12 mouse cellular contexts compared by ENCODE assay signal in the genomic region with DNA sequence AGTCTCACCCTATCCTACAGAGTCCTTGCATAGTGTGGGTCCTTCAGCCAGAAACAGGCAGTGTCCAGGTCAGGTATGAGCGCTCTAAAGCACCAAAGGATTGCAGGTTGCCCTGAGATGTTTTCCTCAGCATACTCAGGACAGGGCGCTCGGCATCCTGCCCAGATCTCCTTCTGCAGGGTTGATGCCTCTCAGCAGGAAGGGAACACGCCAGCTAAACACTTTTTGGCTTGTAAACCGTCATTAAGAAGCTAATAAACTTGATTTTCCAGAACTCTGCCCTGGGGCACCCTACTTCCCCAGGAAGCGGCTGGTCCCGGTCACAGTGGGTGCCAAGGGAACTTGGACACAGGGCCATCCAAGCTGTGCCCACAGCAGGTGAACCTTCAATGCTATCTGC. TPM values are rescaled to one million over a fixed set of nuclear protein-coding genes. Genes with fewer than 3 reads are reported as not detected.
DNase-seq lines count a peak whose midpoint lies in the region; ATAC-seq and TF ChIP-seq lines count a peak whose summit lies in the region.
"Had no signal": no experiment of that assay in that cellular context is flagged by ENCODE, and none has a peak within 500 bp of the region (broad histone marks: within the 10 kb centered on the region; RNA-seq: fewer than 3 reads in every experiment).

No protein-coding gene starts in this region.

- no peak overlapping the region for H3K27ac ChIP-seq in lung, embryonic 14.5 days (ENCODE audit: low read depth)
- no peak overlapping the region for H3K27ac ChIP-seq in midbrain, embryonic 15.5 days
- H3K27ac ChIP-seq: stomach, embryonic 15.5 days had no signal

- 0 out of 2 replicates have a peak overlapping the region, but pooled peaks have one; percentile 12 for H3K4me2 ChIP-seq in lung, embryonic 14.5 days
- no peak overlapping the region for H3K4me2 ChIP-seq in midbrain, embryonic 15.5 days
- H3K4me2 ChIP-seq: stomach, embryonic 15.5 days had no signal

- peak; percentile 46 to 49 for DNase-seq in heart, adult 18-20 months
- DNase-seq in heart, adult 9 months (ENCODE audit: low spot score in 2 of 2) = no peak
- DNase-seq in brain, adult 2 months (ENCODE audit: low read depth, low spot score) = peak; percentile 65
- peak; percentile 71 to 73 for DNase-seq in cerebellum, postnatal 36 days
- no peak for DNase-seq in lung, embryonic 14.5 days
- no peak for DNase-seq in left cerebral cortex, postnatal 36 days (ENCODE audit: low spot score in 2 of 2)
- DNase-seq in urinary bladder, postnatal 4 days (ENCODE audit: low spot score in 2 of 2) = no peak
- DNase-seq: layer of hippocampus, postnatal 36 days; midbrain, embryonic 14.5 days had no signal

- no peaks in the 10 kb centered on the region for H3K27me3 ChIP-seq in lung, embryonic 14.5 days (ENCODE audit: insufficient read depth, low read length)
- H3K27me3 ChIP-seq in midbrain, embryonic 15.5 days (replicated peaks) = peaks cover 19% of the 10 kb centered on the region
- H3K27me3 ChIP-seq: stomach, embryonic 15.5 days had no signal

- no peak for TF ChIP-seq CTCF in lung, embryonic 14.5 days (IDR thresholded peaks at IDR 0.05; ENCODE audit: low read depth)

- no peaks in the 10 kb centered on the region for H3K9me3 ChIP-seq in lung, embryonic 14.5 days (ENCODE audit: low read depth, low read length)
- H3K9me3 ChIP-seq in midbrain, embryonic 15.5 days = no peaks in the 10 kb centered on the region
- H3K9me3 ChIP-seq: stomach, embryonic 15.5 days had no signal

- ATAC-seq in lung, embryonic 14.5 days (ENCODE audit: insufficient read depth) = no peak
- ATAC-seq in midbrain, embryonic 15.5 days (replicated peaks) = no peak

- no peak overlapping the region for H3K9ac ChIP-seq in lung, embryonic 14.5 days
- no peak overlapping the region for H3K9ac ChIP-seq in midbrain, embryonic 15.5 days
- H3K9ac ChIP-seq: stomach, embryonic 15.5 days had no signal

- no peak overlapping the region for H3K4me3 ChIP-seq in lung, embryonic 14.5 days (ENCODE audit: low read depth, low read length)
- no peak overlapping the region for H3K4me3 ChIP-seq in midbrain, embryonic 15.5 days
- H3K4me3 ChIP-seq: stomach, embryonic 15.5 days had no signal

- intact Hi-C loops in left cerebral cortex, postnatal 36 days (cut with DNase I) = no loop called here

- H3K36me3 ChIP-seq in lung, embryonic 14.5 days (ENCODE audit: insufficient read depth) = no peaks in the 10 kb centered on the region
- H3K36me3 ChIP-seq in midbrain, embryonic 15.5 days (replicated peaks) = no peaks in the 10 kb centered on the region
- H3K36me3 ChIP-seq: stomach, embryonic 15.5 days had no signal

- H3K4me1 ChIP-seq in lung, embryonic 14.5 days (ENCODE audit: insufficient read depth) = peaks cover 54% of the 10 kb centered on the region
- H3K4me1 ChIP-seq in midbrain, embryonic 15.5 days = peaks cover 6% of the 10 kb centered on the region

- 87% methylated on average over 7 of the region's 7 CpGs for WGBS in lung, embryonic 14.5 days
- 89% methylated on average over 7 of the region's 7 CpGs for WGBS in midbrain, embryonic 15.5 days

RNA-seq across cellular contexts. Expression of a gene that starts 7.7 kb away (rescaled TPM):
- total RNA-seq in heart, adult 18-20 months (2021) = 10 to 100 TPM; 10.6 to 11.5 TPM
- polyA plus RNA-seq in lung, embryonic 14.5 days (2014; fragmentation: Nextera tagmentation; extraction: Ambion mirVana) = 8.9 and 9.8 TPM in 2 replicates
- polyA plus RNA-seq in midbrain, embryonic 15.5 days (2015; fragmentation: Nextera tagmentation; extraction: Ambion mirVana) = 0.83 TPM in 2 replicates
- 1 to 10 TPM in 1 of 2 experiments, under 1 TPM in 1; 0.84 to 1.9 TPM for total RNA-seq in left cerebral cortex, postnatal 36 days (2021)

RNA-seq across cellular contexts. Expression of a gene that starts 32.9 kb away (rescaled TPM):
- total RNA-seq in heart, adult 18-20 months (2021) = not detected
- not detected in 2 replicates for polyA plus RNA-seq in lung, embryonic 14.5 days (2014; fragmentation: Nextera tagmentation; extraction: Ambion mirVana)
- polyA plus RNA-seq in midbrain, embryonic 15.5 days (2015; fragmentation: Nextera tagmentation; extraction: Ambion mirVana) = 0.33 and 0.45 TPM in 2 replicates
- total RNA-seq in left cerebral cortex, postnatal 36 days (2021) = under 1 TPM; 0.62 to 0.97 TPM
- total RNA-seq: granulocyte monocyte progenitor cell, adult 5-6 weeks had no signal

RNA-seq across cellular contexts. Expression of a gene that starts 34.2 kb away (rescaled TPM):
- 1 to 10 TPM in 1 of 2 experiments, under 1 TPM in 1; 0.62 to 1.6 TPM for total RNA-seq in heart, adult 18-20 months (2021)
- 0.53 and 1.6 TPM in 2 replicates for polyA plus RNA-seq in lung, embryonic 14.5 days (2014; fragmentation: Nextera tagmentation; extraction: Ambion mirVana)
- 1.5 and 3.0 TPM in 2 replicates for polyA plus RNA-seq in midbrain, embryonic 15.5 days (2015; fragmentation: Nextera tagmentation; extraction: Ambion mirVana)
- 1 to 10 TPM; 4.3 to 6.2 TPM for total RNA-seq in left cerebral cortex, postnatal 36 days (2021)
- total RNA-seq: granulocyte monocyte progenitor cell, adult 5-6 weeks had no signal

RNA-seq across cellular contexts. Expression of a gene that starts 35.0 kb away (rescaled TPM):
- total RNA-seq in heart, adult 18-20 months (2021) = 10 to 100 TPM; 31.5 to 38.5 TPM
- 9.5 and 10.0 TPM in 2 replicates for polyA plus RNA-seq in lung, embryonic 14.5 days (2014; fragmentation: Nextera tagmentation; extraction: Ambion mirVana)
- polyA plus RNA-seq in midbrain, embryonic 15.5 days (2015; fragmentation: Nextera tagmentation; extraction: Ambion mirVana) = 23.3 and 24.4 TPM in 2 replicates
- total RNA-seq in left cerebral cortex, postnatal 36 days (2021) = 10 to 100 TPM; 44.2 TPM
- total RNA-seq: granulocyte monocyte progenitor cell, adult 5-6 weeks had no signal

RNA-seq across cellular contexts. Expression of a gene that starts 37.9 kb away (rescaled TPM):
- total RNA-seq in heart, adult 18-20 months (2021) = 10 to 100 TPM; 27.7 to 29.5 TPM
- polyA plus RNA-seq in lung, embryonic 14.5 days (2014; fragmentation: Nextera tagmentation; extraction: Ambion mirVana) = 17.4 and 22.8 TPM in 2 replicates
- 31.4 and 36.6 TPM in 2 replicates for polyA plus RNA-seq in midbrain, embryonic 15.5 days (2015; fragmentation: Nextera tagmentation; extraction: Ambion mirVana)
- total RNA-seq in left cerebral cortex, postnatal 36 days (2021) = 100 to 1,000 TPM; 121 to 126 TPM

Comparison
In these comparisons a context has a peak if more than half of its experiments do, and no peak if none do; other contexts are left out.
1. DNase-seq: peak in heart, adult 18-20 months (2 of 2), brain, adult 2 months (single experiment) and cerebellum, postnatal 36 days (2 of 2); none in heart, adult 9 months (0 of 2), lung, embryonic 14.5 days (single experiment), left cerebral cortex, postnatal 36 days (0 of 2) and urinary bladder, postnatal 4 days (0 of 2).
2. RNA of a gene that starts 7.7 kb away (total RNA-seq): 10.6 to 11.5 TPM in heart, adult 18-20 months; 0.84 to 1.9 TPM in left cerebral cortex, postnatal 36 days; every median in the first group is over 4 times any median in the second.